Mouse (Mus musculus): Measurements from ENCODE around the gene Gtpbp6. TPM values are rescaled to one million over a fixed set of nuclear protein-coding genes. Genes with fewer than 3 reads are reported as not detected.
"Not testable (repeated sequence)": the region's sequence is repeated elsewhere in the genome, so short reads cannot be mapped to it uniquely, and the experiment has no call there.

The Gtpbp6 gene
- 10 to 100 TPM; 27.6 to 31.0 TPM for total RNA-seq (2021)

- intact Hi-C loops (cut with DNase I) = no loop called here
- DNase-seq (ENCODE audit: low spot score) = peak; percentile 91
These were observed at the start of gene Gtpbp6 for GRCm38 (mm10) chr5:110107581-110108304. Gene Gtpbp6, minus strand, starts transcription at chr5:110108197.

GRCm38 (mm10) chr5:110143007-110143406, 35.0 kb upstream of the Gtpbp6 start:
- intact Hi-C loops (cut with DNase I) = no loop called here
- DNase-seq (ENCODE audit: low spot score) = no peak

- DNase-seq (ENCODE audit: low spot score) = no peak
- intact Hi-C loops (cut with DNase I) = no loop called here
These were observed 34.3 kb upstream of the Gtpbp6 start for GRCm38 (mm10) chr5:110142309-110142708.

- DNase-seq (ENCODE audit: low spot score) = no peak
- intact Hi-C loops (cut with DNase I) = no loop called here
These were observed 32.4 kb upstream of the Gtpbp6 start for GRCm38 (mm10) chr5:110140424-110140823.

GRCm38 (mm10) chr5:110139325-110139724, 31.3 kb upstream of the Gtpbp6 start:
- DNase-seq (ENCODE audit: low spot score) = no peak
- intact Hi-C loops (cut with DNase I) = loop anchor here (5.0 to 10.0 kb wide), 2 partner anchors 38 to 85 kb away; partner anchors contain the start of gene Golga3

- DNase-seq (ENCODE audit: low spot score) = no peak
- intact Hi-C loops (cut with DNase I) = loop anchor here (5.0 to 10.0 kb wide), 2 partner anchors 39 to 83 kb away; partner anchors contain the start of gene Golga3
These were observed 29.8 kb upstream of the Gtpbp6 start for GRCm38 (mm10) chr5:110137816-110138215.

GRCm38 (mm10) chr5:110136087-110136464, 28.1 kb upstream of the Gtpbp6 start:
- no peak for DNase-seq (ENCODE audit: low spot score)
- intact Hi-C loops (cut with DNase I) = loop anchor here (5.0 to 10.0 kb wide), 2 partner anchors 41 to 81 kb away; partner anchors contain the start of gene Golga3

GRCm38 (mm10) chr5:110135293-110136086, 27.5 kb upstream of the Gtpbp6 start, which contains the start of gene Chfr:
Gene Chfr, plus strand, starts transcription at chr5:110135842.
- peak; percentile 97 for DNase-seq (ENCODE audit: low spot score)
- intact Hi-C loops (cut with DNase I) = loop anchor here (2.0 to 10.0 kb wide), 3 partner anchors 25 to 81 kb away; partner anchors contain the start of genes Golga3 and Zfp605

- intact Hi-C loops (cut with DNase I); DNase-seq (ENCODE audit: low spot score): not testable (repeated sequence)
These were observed 14.4 kb upstream of the Gtpbp6 start for GRCm38 (mm10) chr5:110122380-110122779.

- intact Hi-C loops (cut with DNase I) = loop anchor here (2.0 kb wide), 1 partner anchor 25 kb away; the partner anchor contains the start of gene Chfr
- peak; percentile 70 for DNase-seq (ENCODE audit: low spot score)
These were observed 2.0 kb upstream of the Gtpbp6 start, which contains the start of gene Zfp605 for GRCm38 (mm10) chr5:110109991-110110441. Gene Zfp605, plus strand, starts transcription at chr5:110110092.

GRCm38 (mm10) chr5:110108305-110108628, 270 bp upstream of the Gtpbp6 start:
- no peak for DNase-seq (ENCODE audit: low spot score)
- intact Hi-C loops (cut with DNase I) = no loop called here

- intact Hi-C loops (cut with DNase I) = no loop called here
- no peak for DNase-seq (ENCODE audit: low spot score)
These were observed 964 bp downstream of the Gtpbp6 start for GRCm38 (mm10) chr5:110106901-110107564.

GRCm38 (mm10) chr5:110106140-110106871, 1.7 kb downstream of the Gtpbp6 start:
- intact Hi-C loops (cut with DNase I) = no loop called here
- DNase-seq (ENCODE audit: low spot score) = no peak

GRCm38 (mm10) chr5:110104616-110105380, 3.2 kb downstream of the Gtpbp6 start:
- intact Hi-C loops (cut with DNase I) = loop anchor here (5.0 kb wide), 1 partner anchor 73 kb away; the partner anchor contains the start of gene Golga3
- DNase-seq (ENCODE audit: low spot score) = no peak

GRCm38 (mm10) chr5:110103901-110104615, 3.9 kb downstream of the Gtpbp6 start:
- intact Hi-C loops (cut with DNase I) = loop anchor here (5.0 kb wide), 1 partner anchor 73 kb away; the partner anchor contains the start of gene Golga3
- DNase-seq (ENCODE audit: low spot score) = no peak

- no peak for DNase-seq (ENCODE audit: low spot score)
- intact Hi-C loops (cut with DNase I) = loop anchor here (5.0 kb wide), 1 partner anchor 74 kb away; the partner anchor contains the start of gene Golga3
These were observed 5.0 kb downstream of the Gtpbp6 start for GRCm38 (mm10) chr5:110102853-110103625.

- DNase-seq (ENCODE audit: low spot score) = no peak
- intact Hi-C loops (cut with DNase I) = loop anchor here (5.0 kb wide), 1 partner anchor 75 kb away; the partner anchor contains the start of gene Golga3
These were observed 5.6 kb downstream of the Gtpbp6 start for GRCm38 (mm10) chr5:110102429-110102828.

Data from heart, postnatal 25 days (tissue).